Mouse (Mus musculus): Measurements from ENCODE around the gene Mrpl14. TPM values are rescaled to one million over a fixed set of nuclear protein-coding genes. Genes with fewer than 3 reads are reported as not detected.

Gene Mrpl14
- polyA plus RNA-seq, 1 experiment from 2014 or later: 137 TPM

GRCm38 (mm10) chr17:45736311-45737077 is 50.4 kb downstream of the Mrpl14 start:
- Histone ChIP-seq H3K4me3 (peak overlapping the region; percentile 38), H3K9me3 (no peaks in the 10 kb centered on the region), H3K4me1 (peaks cover 32% of the 10 kb centered on the region), H3K27me3 (0 out of 2 replicates have a peak, but pooled peaks cover 6% of the 10 kb centered on the region), H3K4me2 (replicated peaks) (peak overlapping the region; percentile 59), H3K9ac (peak overlapping the region; percentile 57), H3K36me3 (no peaks in the 10 kb centered on the region), H3K27ac (peak overlapping the region; percentile 92)
- peak; percentile 50 for ATAC-seq (ENCODE audit: insufficient number of reproducible peaks, insufficient read depth, low FRiP score, low TSS enrichment)
- WGBS: under 1% methylated on average over 55 of the region's 72 CpGs

GRCm38 (mm10) chr17:45737078-45737601 is 51.0 kb downstream of the Mrpl14 start:
- Histone ChIP-seq H3K4me3 (peak overlapping the region; percentile 38), H3K4me1 (peaks cover 32% of the 10 kb centered on the region), H3K27me3 (0 out of 2 replicates have a peak, but pooled peaks cover 6% of the 10 kb centered on the region), H3K36me3 (no peaks in the 10 kb centered on the region), H3K27ac (peak overlapping the region; percentile 92), H3K4me2 (replicated peaks) (peak overlapping the region; percentile 59), H3K9me3 (no peaks in the 10 kb centered on the region), H3K9ac (peak overlapping the region; percentile 57)
- 21% methylated on average over 10 of the region's 10 CpGs for WGBS
- ATAC-seq (ENCODE audit: insufficient number of reproducible peaks, insufficient read depth, low FRiP score, low TSS enrichment): no peak

DNA sequence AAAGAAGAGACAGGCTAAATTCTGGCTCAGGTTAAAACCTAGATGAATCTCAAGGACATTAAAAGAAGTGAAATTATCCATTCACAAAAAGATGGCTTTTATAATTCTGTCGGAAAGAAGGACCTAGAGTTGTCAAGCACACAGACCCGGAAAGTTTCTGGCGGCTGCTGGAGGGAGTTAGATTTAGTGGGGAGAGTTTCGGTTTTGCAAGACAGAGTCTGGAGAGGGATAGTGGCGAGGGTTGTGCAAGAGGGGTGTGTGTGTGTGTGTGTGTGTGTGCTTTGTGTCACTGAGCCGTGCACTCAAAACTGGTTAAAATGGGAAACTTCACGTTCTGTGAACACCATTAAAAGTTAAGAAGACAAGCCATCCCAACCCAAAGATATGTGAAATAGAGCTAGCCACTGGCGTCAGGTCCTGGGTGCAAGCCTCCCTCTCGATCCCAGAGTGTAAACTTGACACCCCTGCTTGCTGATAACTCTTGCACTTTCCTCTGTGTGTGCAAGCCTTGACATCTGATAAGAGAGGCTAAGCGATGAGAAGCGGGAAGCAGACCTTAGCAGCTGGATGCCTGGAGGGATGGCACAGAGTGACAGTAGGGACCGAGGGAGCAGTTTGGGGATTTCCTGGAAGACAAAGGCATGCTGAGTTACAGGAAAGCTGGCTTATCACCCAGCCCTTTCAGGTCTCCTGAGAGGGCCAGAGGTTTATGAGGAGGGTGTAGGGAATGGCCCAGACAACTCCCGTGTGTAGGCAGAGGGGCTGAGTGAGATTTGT is 56.4 kb downstream of the Mrpl14 start:
- no peak overlapping the region; the same call in 1 of the 2 replicates for H3K9ac ChIP-seq

GRCm38 (mm10) chr17:45745629-45746028 is 59.5 kb downstream of the Mrpl14 start:
- no peak for ATAC-seq (ENCODE audit: insufficient number of reproducible peaks, insufficient read depth, low FRiP score, low TSS enrichment)
- no peak overlapping the region for H3K27ac ChIP-seq
- no peaks in the 10 kb centered on the region for H3K36me3 ChIP-seq
- no peaks in the 10 kb centered on the region for H3K9me3 ChIP-seq
- H3K4me2 ChIP-seq (replicated peaks): no peak overlapping the region
- H3K4me1 ChIP-seq: 0 out of 2 replicates have a peak, but pooled peaks cover 3% of the 10 kb centered on the region
- H3K9ac ChIP-seq: no peak overlapping the region
- H3K27me3 ChIP-seq: no peaks in the 10 kb centered on the region
- WGBS: 82% methylated on average over 2 of the region's 2 CpGs
- no peak overlapping the region for H3K4me3 ChIP-seq

More for the DNA sequence above, 56.4 kb downstream of the Mrpl14 start:
- 0 out of 2 replicates have a peak, but pooled peaks cover 3% of the 10 kb centered on the region for H3K4me1 ChIP-seq
- no peak for ATAC-seq (ENCODE audit: insufficient number of reproducible peaks, insufficient read depth, low FRiP score, low TSS enrichment)
- H3K27me3 ChIP-seq: no peaks in the 10 kb centered on the region
- no peak overlapping the region for H3K4me3 ChIP-seq
- no peaks in the 10 kb centered on the region for H3K36me3 ChIP-seq
- no peak overlapping the region for H3K27ac ChIP-seq
- no peak overlapping the region for H3K4me2 ChIP-seq (replicated peaks)
- no peaks in the 10 kb centered on the region for H3K9me3 ChIP-seq
- 54% methylated on average over 13 of the region's 13 CpGs for WGBS

DNA sequence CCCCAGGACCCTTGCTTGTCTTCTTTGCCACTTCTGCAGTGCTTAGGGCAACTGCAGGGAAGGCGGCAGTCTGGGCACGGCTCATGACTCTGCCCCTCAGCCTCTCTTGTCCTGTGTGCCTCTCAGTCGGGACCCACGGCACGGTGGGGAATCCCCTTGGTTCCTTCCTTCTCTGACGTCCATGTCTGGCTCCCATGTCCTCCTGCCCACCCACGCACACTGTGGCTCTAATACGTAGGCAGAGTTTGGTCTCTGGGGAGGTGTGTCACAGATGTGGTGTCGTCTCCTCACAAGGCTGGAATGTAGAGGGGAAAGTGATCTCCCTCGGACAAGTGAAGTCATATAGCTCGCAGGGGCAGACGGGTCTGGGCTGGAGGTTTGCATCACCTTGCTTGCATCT is 60.6 kb downstream of the Mrpl14 start:
- Histone ChIP-seq H3K4me3 (no peak overlapping the region), H3K9me3 (no peaks in the 10 kb centered on the region), H3K27ac (no peak overlapping the region), H3K9ac (no peak overlapping the region), H3K36me3 (no peaks in the 10 kb centered on the region), H3K27me3 (no peaks in the 10 kb centered on the region), H3K4me1 (0 out of 2 replicates have a peak, but pooled peaks cover 3% of the 10 kb centered on the region), H3K4me2 (replicated peaks) (no peak overlapping the region)
- WGBS: 48% methylated on average over 12 of the region's 12 CpGs
- ATAC-seq (ENCODE audit: insufficient number of reproducible peaks, insufficient read depth, low FRiP score, low TSS enrichment): no peak

DNA sequence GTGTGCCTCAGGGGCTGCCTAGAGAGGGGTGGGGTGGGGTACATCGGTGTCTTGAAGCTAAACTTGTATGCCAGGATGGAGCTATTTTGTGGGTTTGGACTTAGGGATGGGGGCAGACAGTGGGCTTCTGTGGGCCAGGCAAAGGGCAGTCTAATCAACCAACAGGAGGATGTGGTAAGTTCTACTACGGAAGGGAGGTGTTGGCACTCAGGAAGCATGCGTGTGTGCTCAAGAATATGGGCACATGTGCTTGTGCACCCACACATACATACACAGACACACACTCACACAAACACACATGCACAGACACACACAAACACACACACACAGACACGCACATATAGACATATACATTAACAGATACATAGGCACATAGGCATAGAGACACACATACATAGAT is 61.2 kb downstream of the Mrpl14 start:
- Histone ChIP-seq H3K9ac (no peak overlapping the region), H3K4me2 (replicated peaks) (no peak overlapping the region), H3K27me3 (no peaks in the 10 kb centered on the region), H3K36me3 (no peaks in the 10 kb centered on the region), H3K4me1 (0 out of 2 replicates have a peak, but pooled peaks cover 3% of the 10 kb centered on the region), H3K9me3 (no peaks in the 10 kb centered on the region), H3K4me3 (no peak overlapping the region), H3K27ac (no peak overlapping the region)
- 97% methylated on average over 4 of the region's 4 CpGs for WGBS
- no peak for ATAC-seq (ENCODE audit: insufficient number of reproducible peaks, insufficient read depth, low FRiP score, low TSS enrichment)

Other genes with a start within 250 kb of the Mrpl14 start
- gene Spats1, start 210.9 kb upstream of the Mrpl14 start, polyA plus RNA-seq (2016; fragmentation: Nextera tagmentation; extraction: Ambion mirVana): 0.49 and 0.89 TPM in 2 replicates
- gene Aars2, start 179.5 kb upstream of the Mrpl14 start, polyA plus RNA-seq (2016; fragmentation: Nextera tagmentation; extraction: Ambion mirVana): 25.7 and 26.6 TPM in 2 replicates
- 1.4 and 1.6 TPM in 2 replicates for gene Tcte1, start 162.9 kb upstream of the Mrpl14 start, polyA plus RNA-seq (2016; fragmentation: Nextera tagmentation; extraction: Ambion mirVana)
- 9.2 and 11.1 TPM in 2 replicates for gene Tmem151b, start 136.6 kb upstream of the Mrpl14 start, polyA plus RNA-seq (2016; fragmentation: Nextera tagmentation; extraction: Ambion mirVana)
- 6.7 and 8.3 TPM in 2 replicates for gene Nfkbie, start 130.6 kb upstream of the Mrpl14 start, polyA plus RNA-seq (2016; fragmentation: Nextera tagmentation; extraction: Ambion mirVana)
- 108 and 109 TPM in 2 replicates for gene Slc35b2, start 122.4 kb upstream of the Mrpl14 start, polyA plus RNA-seq (2016; fragmentation: Nextera tagmentation; extraction: Ambion mirVana)
- gene Hsp90ab1, start 113.1 kb upstream of the Mrpl14 start, polyA plus RNA-seq (2016; fragmentation: Nextera tagmentation; extraction: Ambion mirVana): 1,470 and 1,480 TPM in 2 replicates
- gene Slc29a1, start 86.7 kb upstream of the Mrpl14 start, polyA plus RNA-seq (2016; fragmentation: Nextera tagmentation; extraction: Ambion mirVana): 59.1 and 60.5 TPM in 2 replicates
- 9.2 and 10.7 TPM in 2 replicates for gene Mymx, start 84.2 kb upstream of the Mrpl14 start, polyA plus RNA-seq (2016; fragmentation: Nextera tagmentation; extraction: Ambion mirVana)
- 0.75 and 0.91 TPM in 2 replicates for gene Capn11, start 27.0 kb upstream of the Mrpl14 start, polyA plus RNA-seq (2016; fragmentation: Nextera tagmentation; extraction: Ambion mirVana)
- gene Tmem63b, start 583 bp downstream of the Mrpl14 start, polyA plus RNA-seq (2016; fragmentation: Nextera tagmentation; extraction: Ambion mirVana): 43.1 and 45.4 TPM in 2 replicates
- gene 1600014C23Rik, start 47.5 kb downstream of the Mrpl14 start, polyA plus RNA-seq (2016; fragmentation: Nextera tagmentation; extraction: Ambion mirVana): 0.47 TPM in 1 of 2 replicates, not detected in the other